Mouse (Mus musculus) forebrain, embryonic 14.5 days (tissue): ENCODE data around the gene Pax6. TPM values are rescaled to one million over a fixed set of nuclear protein-coding genes. Genes with fewer than 3 reads are reported as not detected.

Experiments
- ATAC-seq: fragments of 200-750 bp; cut with Nextera tagmentation; 2 replicates; pipeline ENCODE4 v1.8.0; 2017; ENCODE audit warnings: mild to moderate bottlenecking, moderate library complexity
- DNase-seq: peaks from one replicate; pipeline ENCODE4 v3.0.0-alpha.2; 2015; ENCODE audit warnings: low spot score
- H3K27ac ChIP-seq: fragments of 300-500 bp; sonication (generic); 2 replicates; pipeline ENCODE4 v1.5.1; 2014; ENCODE audit warnings: low read depth, mild to moderate bottlenecking, control low read depth, low read length, moderate library complexity
- H3K27me3 ChIP-seq: fragments of 300-500 bp; sonication (generic); replicated peaks from 2 replicates; pipeline ENCODE4 v1.6.1; 2014; ENCODE audit warnings: low read length, control low read depth, mixed read lengths; ENCODE audit not compliant: control insufficient read depth, insufficient read depth
- H3K36me3 ChIP-seq: fragments of 300-500 bp; sonication (generic); 2 replicates; pipeline ENCODE4 v1.6.1; 2014; ENCODE audit warnings: low read length, control low read depth; ENCODE audit not compliant: control insufficient read depth, insufficient read depth
- H3K4me1 ChIP-seq: fragments of 300-500 bp; sonication (generic); 2 replicates; pipeline ENCODE4 v1.6.1; 2014; ENCODE audit warnings: antibody characterized with exemption, low read length, control low read depth; ENCODE audit not compliant: control insufficient read depth, insufficient read depth
- H3K4me2 ChIP-seq: fragments of 300-500 bp; sonication (generic); 2 replicates; pipeline ENCODE4 v1.6.1; 2014; ENCODE audit warnings: mild to moderate bottlenecking, control low read depth, low read length
- H3K4me3 ChIP-seq: fragments of 300-500 bp; sonication (generic); 2 replicates; pipeline ENCODE4 v1.5.1; 2014; ENCODE audit warnings: low read depth, low read length, control low read depth
- H3K9ac ChIP-seq: fragments of 300-500 bp; sonication (generic); 2 replicates; pipeline ENCODE4 v1.6.1; 2014; ENCODE audit warnings: mild to moderate bottlenecking, low read length, control low read depth, moderate library complexity
- H3K9me3 ChIP-seq: fragments of 300-500 bp; sonication (generic); replicated peaks from 2 replicates; pipeline ENCODE4 v1.6.1; 2016; ENCODE audit warnings: low read length, control low read depth, mixed read lengths; ENCODE audit not compliant: control insufficient read depth
- WGBS: fragments of 180-500 bp; shearing (Covaris S2); extraction: QIAGEN DNeasy Blood & Tissue Kit; methylation state at CpG from one replicate; pipeline ENCODE4 v1.1.7; 2014; 5-methylcytosine and 5-hydroxymethylcytosine counted together
- polyA plus RNA-seq: library from polyadenylated mRNA; unstranded; fragments of >200 nt; fragmentation: Nextera tagmentation; extraction: Ambion mirVana; gene quantifications from 2 replicates; pipeline ENCODE4 v1.2.1, GENCODE M21; 2014

The Pax6 gene
- polyA plus RNA-seq, 1 experiment from 2014 or later: 51.8 TPM

GRCm38 (mm10) chr2:105730704-105731103 is 62.0 kb downstream of the Pax6 start:
- DNase-seq: peak; percentile 74
- Histone ChIP-seq H3K27me3 (no peaks in the 10 kb centered on the region), H3K9me3 (no peaks in the 10 kb centered on the region), H3K9ac (no peak overlapping the region), H3K4me2 (no peak overlapping the region), H3K4me3 (no peak overlapping the region), H3K36me3 (no peaks in the 10 kb centered on the region), H3K4me1 (no peaks in the 10 kb centered on the region), H3K27ac (no peak overlapping the region)
- ATAC-seq: peak; percentile 52; the same call in 1 of the 2 replicates
- WGBS: 80% methylated on average over 3 of the region's 3 CpGs

DNA sequence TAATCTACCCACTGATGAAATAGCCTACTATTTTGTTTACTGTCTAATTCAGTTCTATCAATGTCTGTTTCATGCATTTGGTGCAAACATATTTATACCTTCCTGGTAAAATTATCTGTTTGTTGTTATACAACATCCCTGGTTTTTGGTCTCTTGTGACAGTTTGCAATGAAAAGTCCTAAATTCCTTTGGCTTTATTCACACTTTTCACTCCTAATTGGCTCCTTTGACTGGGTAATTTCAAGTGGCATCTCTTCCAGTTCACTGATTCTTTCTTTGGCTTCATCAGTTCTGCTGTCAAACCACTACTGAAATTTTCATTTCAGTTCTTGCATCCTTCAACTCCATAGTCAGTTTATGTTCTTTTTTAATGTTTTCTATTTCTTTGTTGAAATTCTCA is 67.5 kb downstream of the Pax6 start:
- Histone ChIP-seq H3K36me3 (no peaks in the 10 kb centered on the region), H3K9ac (no peak overlapping the region), H3K4me1 (no peaks in the 10 kb centered on the region), H3K4me3 (no peak overlapping the region), H3K27ac (no peak overlapping the region), H3K4me2 (no peak overlapping the region), H3K27me3 (no peaks in the 10 kb centered on the region), H3K9me3 (no peaks in the 10 kb centered on the region)
- peak; percentile 42 for DNase-seq
- ATAC-seq: no peak

GRCm38 (mm10) chr2:105746896-105747295 is 78.2 kb downstream of the Pax6 start:
- no peak overlapping the region for H3K4me3 ChIP-seq
- H3K4me2 ChIP-seq: no peak overlapping the region
- no peak overlapping the region for H3K27ac ChIP-seq
- DNase-seq (no peak), ATAC-seq (no peak)
- H3K27me3 ChIP-seq: no peaks in the 10 kb centered on the region
- H3K4me1 ChIP-seq: no peaks in the 10 kb centered on the region
- no peaks in the 10 kb centered on the region for H3K36me3 ChIP-seq
- 90% methylated on average over 7 of the region's 7 CpGs for WGBS
- H3K9ac ChIP-seq: no peak overlapping the region
- H3K9me3 ChIP-seq: no peaks in the 10 kb centered on the region

Other genes with a start within 250 kb of the Pax6 start
- 45.5 and 48.3 TPM in 2 replicates for gene Elp4, start 235.7 kb downstream of the Pax6 start, polyA plus RNA-seq
- gene Immp1l, start 235.7 kb downstream of the Pax6 start, polyA plus RNA-seq: 114 and 141 TPM in 2 replicates